Mouse (Mus musculus): Measurements from ENCODE around the gene Clcf1.
A peak's percentile ranks its signal among the peaks of the same experiment; 100 is the strongest.

Clcf1 gene

DNA sequence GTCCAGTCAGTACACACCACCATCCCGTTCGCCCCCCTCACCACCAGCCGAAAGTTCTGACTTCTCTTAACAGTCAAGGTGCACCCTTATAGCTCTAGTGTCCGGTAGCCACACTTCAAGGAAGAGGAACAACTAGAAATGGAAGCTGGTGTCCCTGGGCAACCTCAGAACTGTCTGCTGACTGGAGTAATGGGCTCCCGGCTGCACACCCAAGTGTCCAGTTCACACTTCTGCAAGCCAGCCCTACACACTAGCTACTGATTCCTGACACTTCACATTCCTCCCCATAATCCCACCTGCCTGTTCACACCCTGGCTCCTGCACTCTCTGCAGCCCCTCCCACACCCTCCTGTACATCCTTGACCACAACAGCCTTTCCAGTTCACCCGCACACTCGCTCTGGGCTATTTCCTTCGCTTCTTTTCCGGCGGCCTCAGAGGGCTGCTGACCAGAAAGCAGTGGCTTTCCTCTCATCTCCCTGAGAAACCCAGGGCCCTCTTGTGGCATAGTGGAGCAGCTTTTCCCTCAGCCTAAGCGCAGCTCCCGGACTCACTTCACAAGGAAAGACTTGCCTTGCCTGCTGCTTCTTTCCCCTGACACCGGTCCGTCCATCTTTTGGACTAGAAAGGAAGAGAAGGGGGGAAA, 2.1 kb downstream of the Clcf1 start:
- peak; percentile 40; the same call in 1 of the 2 replicates for ATAC-seq (ENCODE audit: insufficient number of reproducible peaks, low FRiP score, low TSS enrichment)

DNA sequence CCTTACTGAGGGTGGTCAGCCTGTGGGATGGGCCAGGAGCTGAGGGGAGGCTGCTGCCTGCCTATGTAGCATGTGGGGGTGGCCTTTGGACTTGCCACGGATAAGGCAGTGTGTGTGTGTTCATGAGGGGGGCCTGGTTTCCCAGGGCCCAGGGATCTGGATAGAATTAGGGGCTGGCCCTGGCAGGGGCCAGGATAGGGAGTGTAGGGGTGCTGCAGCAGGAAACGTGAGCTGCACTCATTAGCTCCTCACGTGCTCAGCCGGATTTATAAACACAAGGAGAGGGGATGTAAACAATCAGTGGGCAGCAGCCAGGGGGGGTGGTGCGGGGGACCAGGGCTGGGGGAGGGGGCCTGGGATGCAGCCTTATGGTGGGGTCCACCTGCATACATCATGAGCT, 3.1 kb downstream of the Clcf1 start:
- ATAC-seq (ENCODE audit: insufficient number of reproducible peaks, low FRiP score, low TSS enrichment) = no peak

DNA sequence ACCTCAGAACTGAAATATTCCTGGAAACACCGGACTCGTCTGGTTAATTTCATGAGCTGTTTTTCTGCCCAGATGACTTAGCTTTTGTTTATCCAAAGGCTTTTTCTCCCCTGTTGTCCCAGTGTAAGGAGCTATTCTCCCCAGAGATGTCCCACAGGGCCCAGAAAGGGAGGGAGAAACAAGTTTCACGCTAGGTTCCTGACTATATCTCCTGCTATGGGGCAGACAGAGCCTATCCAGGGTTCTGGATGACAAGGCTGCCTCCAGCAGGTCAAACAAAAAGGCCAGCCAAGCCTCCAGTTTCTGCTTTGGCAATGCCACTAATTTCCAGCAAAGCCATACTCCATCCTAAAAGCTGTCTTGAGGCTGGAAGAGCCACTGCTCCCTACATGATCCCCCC, 3.8 kb downstream of the Clcf1 start:
- ATAC-seq (ENCODE audit: insufficient number of reproducible peaks, low FRiP score, low TSS enrichment) = no peak

DNA sequence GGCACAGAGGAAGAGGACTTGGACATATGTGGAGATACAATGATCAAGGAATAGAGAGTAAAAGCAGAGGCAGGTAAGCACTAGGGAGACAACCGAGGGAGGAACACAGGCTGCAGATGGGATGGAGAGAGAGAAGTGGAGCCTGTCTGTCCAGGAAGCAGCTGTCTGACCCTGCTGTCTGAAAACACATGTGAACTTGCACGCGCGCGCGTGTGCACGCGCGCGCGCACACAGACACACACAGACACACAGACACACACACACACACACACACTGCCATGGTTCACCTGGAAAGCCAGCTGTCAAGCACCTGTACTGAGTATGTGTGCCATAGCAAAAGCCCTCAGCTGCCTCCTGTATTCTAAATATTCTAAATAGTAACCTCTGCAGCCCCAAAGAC, 4.3 kb downstream of the Clcf1 start:
- no peak for ATAC-seq (ENCODE audit: insufficient number of reproducible peaks, low FRiP score, low TSS enrichment)

DNA sequence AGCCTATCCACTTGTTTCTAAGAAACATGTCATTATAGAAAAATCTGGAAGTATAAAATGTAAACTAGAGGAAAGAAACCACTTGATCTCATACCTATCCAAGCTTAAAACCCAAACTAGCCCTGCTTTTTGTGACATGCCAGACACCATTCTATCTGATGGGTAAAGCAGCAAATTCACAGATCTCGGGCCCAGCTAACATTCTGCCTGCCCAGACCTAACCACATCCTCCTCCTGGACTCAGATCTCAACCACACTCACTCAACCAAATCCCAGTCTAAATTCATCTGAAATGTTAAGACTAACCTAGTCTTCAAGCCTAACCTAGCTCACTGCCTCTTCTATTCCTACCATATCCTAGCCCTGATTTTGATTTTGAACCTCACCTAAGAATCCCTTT, 4.7 kb downstream of the Clcf1 start:
- no peak for ATAC-seq (ENCODE audit: insufficient number of reproducible peaks, low FRiP score, low TSS enrichment)

DNA sequence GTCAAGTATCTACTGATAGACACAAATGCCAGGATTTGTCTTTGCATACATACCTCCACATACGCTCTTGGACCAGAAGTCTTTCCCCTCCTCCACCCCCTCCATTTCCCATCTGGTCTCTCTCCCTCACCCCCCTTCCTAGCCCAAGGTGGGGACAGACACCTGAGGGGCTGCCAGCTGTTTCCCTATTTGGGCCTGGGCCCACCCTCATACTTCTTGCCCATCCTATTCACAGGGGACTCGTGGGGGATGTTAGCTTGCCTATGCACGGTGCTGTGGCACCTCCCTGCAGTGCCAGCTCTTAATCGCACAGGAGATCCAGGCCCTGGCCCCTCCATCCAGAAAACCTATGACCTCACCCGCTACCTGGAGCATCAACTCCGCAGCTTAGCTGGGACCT, 5.9 kb downstream of the Clcf1 start:
- ATAC-seq (ENCODE audit: insufficient number of reproducible peaks, low FRiP score, low TSS enrichment) = no peak

DNA sequence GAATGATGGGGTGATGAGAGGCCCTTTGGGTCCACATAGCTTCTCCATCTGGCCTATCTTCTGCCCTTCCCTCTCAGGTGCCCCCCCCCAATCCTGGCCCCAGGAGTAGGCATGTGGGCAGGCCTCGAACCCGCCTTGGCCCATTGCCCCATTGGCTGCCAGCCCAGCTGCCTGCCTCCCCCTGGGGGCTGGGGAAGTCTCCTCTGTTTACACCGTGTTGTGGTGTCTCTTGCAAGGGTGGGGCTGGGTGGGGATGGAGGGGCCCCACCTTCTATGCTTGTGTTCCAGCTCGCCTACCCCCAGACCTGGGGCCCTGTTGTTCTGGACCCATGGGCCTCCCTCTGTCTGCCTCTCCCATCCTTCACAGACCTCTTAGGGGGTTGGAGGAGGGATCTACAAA, 6.4 kb downstream of the Clcf1 start:
- ATAC-seq (ENCODE audit: insufficient number of reproducible peaks, low FRiP score, low TSS enrichment) = no peak

DNA sequence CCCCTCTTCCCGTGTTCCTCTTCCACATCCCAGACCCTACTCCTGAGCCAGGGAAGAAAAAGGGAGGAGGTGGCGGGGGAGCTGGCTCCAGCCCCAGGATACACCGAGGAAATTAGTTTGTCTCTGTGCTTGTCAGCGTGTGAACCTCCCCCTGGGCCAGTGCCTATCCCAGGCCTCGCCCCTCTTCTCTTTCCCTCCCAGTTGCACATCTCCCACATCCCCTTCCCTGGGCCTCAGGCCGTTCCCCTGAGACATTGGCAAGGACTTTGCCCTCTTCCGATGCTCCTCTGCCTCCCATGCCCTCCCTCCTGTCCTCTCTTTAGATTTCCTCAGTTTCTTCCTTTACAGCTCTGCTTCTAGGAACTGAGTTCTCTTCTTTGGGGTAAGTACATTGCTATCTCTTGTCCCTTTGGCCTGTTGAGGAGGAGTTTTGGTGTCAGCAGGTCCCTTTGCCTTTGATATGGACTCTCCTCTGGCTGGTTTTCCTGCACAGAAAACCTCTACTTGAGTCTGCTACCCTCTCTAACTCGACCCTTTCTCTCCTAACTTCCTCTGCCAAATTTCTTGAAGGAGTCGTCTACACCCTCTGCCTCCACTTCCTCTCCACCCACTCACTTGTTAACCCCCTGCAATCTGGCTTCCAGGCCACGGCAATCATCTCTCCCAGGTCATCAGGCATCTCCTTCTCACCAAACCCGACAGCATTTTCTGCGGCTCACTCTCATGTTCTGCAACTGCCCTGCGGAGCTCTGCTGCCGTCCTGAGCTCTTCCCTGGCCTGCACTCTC, 7.1 kb downstream of the Clcf1 start:
- no peak for ATAC-seq (ENCODE audit: insufficient number of reproducible peaks, low FRiP score, low TSS enrichment)

DNA sequence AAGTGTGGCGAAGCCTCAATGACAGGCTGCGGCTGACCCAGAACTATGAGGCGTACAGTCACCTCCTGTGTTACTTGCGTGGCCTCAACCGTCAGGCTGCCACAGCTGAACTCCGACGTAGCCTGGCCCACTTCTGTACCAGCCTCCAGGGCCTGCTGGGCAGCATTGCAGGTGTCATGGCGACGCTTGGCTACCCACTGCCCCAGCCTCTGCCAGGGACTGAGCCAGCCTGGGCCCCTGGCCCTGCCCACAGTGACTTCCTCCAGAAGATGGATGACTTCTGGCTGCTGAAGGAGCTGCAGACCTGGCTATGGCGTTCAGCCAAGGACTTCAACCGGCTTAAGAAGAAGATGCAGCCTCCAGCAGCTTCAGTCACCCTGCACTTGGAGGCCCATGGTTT, 8.1 kb downstream of the Clcf1 start:
- no peak for ATAC-seq (ENCODE audit: insufficient number of reproducible peaks, low FRiP score, low TSS enrichment)

DNA sequence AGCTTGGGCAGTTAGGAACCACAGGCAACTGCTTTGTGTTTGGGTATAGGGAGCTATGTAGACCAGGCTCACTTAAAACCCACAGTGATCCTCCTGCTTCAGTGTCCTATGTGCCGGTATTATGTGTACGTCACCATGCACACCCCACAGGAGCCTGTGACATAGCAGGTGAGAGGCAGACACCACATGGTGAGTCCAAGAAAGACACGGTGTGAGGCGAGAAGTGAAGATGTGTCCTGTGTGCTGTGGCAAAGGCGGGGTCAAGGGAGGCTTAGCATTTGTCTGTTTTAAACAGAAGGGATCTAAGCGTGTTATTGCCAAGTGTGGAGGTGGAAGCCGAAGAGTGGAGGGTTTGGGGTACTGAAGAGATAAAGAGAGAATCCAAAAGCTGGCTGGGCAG, 12.7 kb downstream of the Clcf1 start:
- no peak for ATAC-seq (ENCODE audit: insufficient number of reproducible peaks, low FRiP score, low TSS enrichment)

DNA sequence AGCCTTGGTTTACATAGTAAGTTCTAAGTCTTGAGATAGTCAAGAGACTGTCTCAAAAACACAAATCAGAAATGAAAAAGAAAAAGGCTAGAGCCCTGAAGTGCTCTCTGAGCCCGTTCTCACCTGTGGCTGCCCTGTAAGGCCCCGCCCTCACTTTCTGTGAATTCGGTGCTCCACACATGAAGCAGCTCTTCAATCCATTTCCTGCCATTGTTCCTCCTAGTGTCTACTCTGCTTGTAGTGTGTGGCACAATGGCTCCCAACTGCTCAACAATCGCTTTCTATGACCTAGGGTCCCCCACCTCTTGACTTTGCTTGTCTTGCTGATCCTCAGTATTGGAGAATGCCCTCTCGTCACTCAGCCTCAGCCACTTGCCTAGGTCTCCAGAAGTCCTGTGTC, 13.4 kb downstream of the Clcf1 start:
- ATAC-seq (ENCODE audit: insufficient number of reproducible peaks, low FRiP score, low TSS enrichment) = no peak

DNA sequence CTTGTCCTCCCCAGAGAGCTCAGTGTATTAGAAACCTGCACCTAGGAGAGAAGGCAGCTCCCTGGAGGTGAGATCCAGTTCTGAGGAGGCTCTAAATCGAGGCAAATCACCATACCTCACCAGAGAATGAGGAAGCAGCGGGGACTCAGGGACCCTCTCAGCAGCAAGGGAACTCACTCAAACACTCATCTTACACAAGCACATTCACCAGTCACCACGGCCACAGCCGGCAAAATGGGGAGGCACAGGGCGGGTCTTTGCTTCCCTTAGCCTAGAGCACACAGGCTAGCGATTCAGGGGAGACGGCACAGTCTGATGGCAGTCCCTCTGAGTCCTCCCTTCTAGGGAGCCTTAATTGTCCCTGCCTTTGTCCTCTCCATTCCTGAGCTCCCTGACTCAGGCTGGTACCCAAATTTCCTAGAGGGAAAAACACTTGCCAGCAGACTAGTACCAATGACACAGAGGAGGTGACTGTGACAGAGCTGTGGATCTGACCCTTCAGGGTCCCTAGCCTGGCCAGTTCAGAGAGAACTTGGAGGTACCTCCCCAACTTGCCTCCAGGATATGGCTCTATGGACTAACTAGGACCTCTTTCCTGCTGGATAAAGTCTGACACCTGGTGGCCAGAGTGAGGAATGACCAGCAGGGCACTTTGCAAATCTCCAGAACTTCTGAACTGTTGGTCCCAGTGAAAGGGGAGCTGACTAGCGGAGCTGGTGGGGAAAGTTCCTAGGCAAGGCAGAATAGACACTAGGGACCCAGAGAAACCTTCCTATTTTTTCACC, 14.0 kb downstream of the Clcf1 start:
- no peak for ATAC-seq (ENCODE audit: insufficient number of reproducible peaks, low FRiP score, low TSS enrichment)

DNA sequence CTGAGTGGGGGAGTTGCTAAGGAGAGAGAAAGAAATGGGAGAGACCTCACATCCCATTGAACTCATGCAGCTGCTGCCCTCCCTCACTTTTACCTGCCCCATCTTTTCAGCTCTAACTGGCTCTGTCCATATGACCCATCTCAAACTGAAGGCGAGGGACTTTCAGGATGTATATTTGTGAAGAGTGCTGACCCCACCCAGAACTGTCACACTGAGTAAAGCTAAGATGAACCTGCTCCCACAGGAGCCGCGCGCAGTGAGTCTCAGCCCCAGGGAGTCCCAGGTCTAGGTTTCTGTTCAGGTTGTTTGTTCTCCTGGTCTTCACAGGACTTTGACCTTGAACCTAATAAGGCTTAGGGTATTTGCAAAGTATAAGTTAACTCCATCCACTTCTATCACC, 14.9 kb downstream of the Clcf1 start:
- ATAC-seq (ENCODE audit: insufficient number of reproducible peaks, low FRiP score, low TSS enrichment) = no peak

DNA sequence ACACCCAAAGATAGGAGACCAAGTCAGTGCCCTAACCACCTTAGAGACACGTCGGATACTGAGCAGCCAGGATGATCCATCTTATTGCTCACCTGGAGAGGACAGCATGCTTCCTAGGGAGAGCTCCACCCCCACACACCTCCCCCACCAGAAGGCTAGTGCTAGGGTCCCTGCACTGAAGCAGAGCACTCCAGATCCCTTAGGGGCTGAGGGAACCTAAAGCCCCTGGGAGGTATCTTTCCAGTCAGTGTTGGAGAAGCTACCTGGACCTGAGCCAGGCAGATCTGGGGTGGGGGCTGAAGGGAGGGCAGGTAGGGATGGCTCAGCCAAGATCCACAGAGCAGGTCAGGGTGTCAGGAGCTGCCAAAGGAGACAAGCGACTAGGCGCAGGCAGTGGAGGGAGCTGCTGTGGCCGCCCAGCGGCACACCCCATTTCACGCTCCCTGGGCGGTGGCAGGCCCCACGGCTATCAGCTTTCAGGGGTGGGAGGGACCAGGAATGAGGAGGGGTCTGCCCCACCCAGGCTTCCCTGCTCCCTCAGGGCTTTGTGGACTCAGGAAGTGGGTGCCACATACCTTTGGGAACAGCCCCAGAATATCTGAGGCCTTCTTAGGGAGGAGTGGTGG, 15.5 kb downstream of the Clcf1 start:
- ATAC-seq (ENCODE audit: insufficient number of reproducible peaks, low FRiP score, low TSS enrichment) = no peak

DNA sequence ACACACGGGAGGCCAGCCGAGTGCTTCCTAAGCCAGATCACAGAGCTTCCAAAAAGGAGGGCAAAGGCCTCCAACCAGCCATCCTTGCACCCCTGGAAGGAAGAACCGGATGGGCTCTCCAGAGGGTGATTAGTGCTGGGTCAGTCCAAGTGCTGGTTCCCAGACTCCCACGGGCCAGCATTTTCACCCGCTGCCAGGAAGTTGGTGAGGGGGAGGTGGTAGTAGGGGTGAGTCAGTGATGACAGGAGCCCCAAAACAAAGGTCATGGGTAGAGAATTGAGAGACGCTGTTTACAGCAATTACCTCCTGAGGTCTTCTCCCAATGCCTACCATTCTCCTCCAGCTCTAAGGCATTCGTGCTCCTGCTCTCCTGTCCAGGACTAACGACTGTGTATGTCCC, 16.4 kb downstream of the Clcf1 start:
- no peak for ATAC-seq (ENCODE audit: insufficient number of reproducible peaks, low FRiP score, low TSS enrichment)

DNA sequence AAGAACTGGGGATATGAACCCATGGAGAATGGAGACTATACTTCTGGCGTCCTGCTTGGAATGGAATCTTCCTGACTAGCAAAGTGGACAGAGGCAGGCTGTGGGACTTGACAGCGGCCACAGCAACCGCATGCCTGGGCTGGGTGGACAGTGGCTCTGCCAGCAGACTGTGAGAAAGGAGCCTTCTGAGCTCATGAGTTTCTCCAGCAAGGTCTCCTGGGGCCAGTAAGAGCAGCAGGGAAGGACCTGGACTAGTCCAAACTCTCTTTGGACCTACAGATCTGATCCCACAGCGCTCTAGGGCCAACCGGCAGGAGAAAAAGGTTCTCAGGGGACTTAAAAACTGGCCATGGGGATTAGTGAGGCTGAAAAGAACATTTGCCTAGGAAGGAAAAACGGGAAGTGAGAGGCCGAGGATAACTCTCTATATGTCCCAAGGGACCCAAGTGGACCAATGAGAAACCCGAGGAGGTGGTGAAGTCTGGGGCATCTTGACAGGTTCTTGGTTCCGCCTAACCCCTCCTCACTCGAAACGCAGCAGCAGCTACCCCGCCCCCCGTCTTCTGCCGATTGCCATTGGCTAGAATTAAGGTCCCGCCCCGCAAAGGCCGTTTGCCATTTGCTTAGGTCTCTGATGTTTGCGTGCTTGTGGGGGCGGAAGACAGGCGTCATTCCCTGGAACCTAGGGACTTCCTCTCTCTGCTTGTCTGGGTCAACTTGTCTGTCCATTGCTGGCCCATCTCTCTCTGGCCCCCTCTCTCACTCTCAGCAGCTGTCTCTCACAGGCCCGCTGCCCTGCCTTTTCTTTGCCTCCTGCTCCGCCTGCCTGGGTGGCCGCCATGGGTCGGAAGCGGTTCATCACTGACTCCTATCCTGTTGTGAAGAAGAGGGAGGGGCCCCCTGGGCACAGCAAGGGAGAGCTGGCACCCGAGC, 17.5 kb downstream of the Clcf1 start, which contains the start of gene Pold4:
Pold4 (plus strand) TSS at position 647 of the 933 bp plus-strand sequence.
- peak; percentile 79 for ATAC-seq (ENCODE audit: insufficient number of reproducible peaks, low FRiP score, low TSS enrichment)

DNA sequence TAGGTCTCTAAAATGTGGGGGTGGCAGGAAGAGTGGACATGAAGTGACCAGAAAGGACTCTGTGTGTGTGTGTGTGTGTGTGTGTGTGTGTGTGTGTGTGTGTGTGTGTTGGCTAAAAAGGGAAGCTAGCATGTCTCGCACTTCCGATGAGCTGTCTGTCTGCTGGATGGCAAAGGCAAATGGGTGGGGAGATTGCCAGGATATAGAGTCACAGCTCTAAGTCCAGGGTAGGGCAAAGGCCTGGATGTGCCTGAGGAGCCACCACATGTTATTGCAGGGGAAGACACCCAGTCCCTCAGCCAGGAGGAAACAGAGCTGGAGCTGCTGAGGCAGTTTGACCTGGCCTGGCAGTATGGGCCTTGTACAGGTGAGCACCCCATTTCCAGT, 18.1 kb downstream of the Clcf1 start:
- no peak for ATAC-seq (ENCODE audit: insufficient number of reproducible peaks, low FRiP score, low TSS enrichment)

DNA sequence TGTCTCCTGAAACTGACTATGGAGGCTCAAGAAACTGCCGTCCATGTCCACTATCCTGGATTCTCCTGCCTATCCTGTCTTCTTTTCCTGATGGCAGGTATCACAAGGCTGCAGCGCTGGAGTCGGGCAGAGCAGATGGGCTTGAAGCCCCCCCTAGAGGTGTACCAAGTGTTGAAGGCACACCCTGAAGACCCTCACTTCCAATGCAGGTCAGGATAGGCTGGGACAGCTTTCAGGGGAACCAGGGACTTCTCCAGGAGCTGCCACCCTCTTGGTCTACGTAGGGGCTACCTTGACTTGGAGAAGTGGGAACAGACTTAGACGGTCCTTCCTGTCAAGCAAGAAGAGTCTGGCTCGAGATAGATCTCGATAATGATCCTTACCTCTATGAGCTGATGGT, 18.6 kb downstream of the Clcf1 start:
- ATAC-seq (ENCODE audit: insufficient number of reproducible peaks, low FRiP score, low TSS enrichment) = no peak

DNA sequence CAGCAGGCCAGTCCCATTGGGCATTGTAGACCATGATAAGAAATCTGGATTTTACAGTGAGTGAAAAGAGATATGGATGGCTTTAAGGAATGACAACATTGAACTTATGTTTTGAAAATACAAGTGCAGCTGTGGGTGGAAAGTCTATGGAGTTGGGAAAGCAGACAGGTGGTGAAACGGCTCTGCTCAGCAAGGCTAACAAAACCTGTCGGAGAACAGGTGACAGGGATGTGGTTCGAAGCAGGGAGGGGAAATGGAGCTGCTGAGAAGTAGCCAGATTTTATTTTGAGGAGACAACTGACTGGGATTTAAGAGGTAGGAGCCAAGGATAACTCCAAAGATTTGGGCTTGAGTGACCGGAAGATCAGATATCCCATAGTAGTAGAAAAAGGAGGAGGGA, 20.5 kb downstream of the Clcf1 start:
- ATAC-seq (ENCODE audit: insufficient number of reproducible peaks, low FRiP score, low TSS enrichment) = no peak

DNA sequence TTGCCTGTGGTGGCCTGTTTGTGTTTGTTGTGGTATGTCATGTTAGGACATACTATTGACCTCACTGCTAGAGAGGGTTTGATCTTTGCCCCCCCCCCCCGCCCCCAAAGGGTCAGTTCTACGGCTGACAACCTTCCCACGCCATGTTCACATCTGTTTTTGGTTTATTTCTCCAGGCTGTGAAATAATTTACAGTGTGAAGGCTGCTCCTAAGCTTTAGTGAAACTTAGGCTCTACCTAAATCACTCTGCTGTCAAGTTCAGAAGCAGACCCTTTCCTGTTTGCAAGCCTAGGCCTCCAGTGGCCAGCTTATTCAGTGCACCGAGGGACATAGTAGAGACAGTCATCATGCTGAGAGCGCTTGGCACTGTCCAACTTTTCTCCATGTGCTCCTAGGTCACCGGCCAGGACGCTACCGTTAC, 26.2 kb downstream of the Clcf1 start:
- no peak for ATAC-seq (ENCODE audit: insufficient number of reproducible peaks, low FRiP score, low TSS enrichment)
